Mouse (Mus musculus) neural tube, embryonic 15.5 days (tissue): Measurements from ENCODE around the gene Msx1. TPM values are rescaled to one million over a fixed set of nuclear protein-coding genes. Genes with fewer than 3 reads are reported as not detected.
A peak's percentile ranks its signal among the peaks of the same experiment; 100 is the strongest.

Experiments used
- ATAC-seq: fragments of 200-750 bp; cut with Nextera tagmentation; 2 replicates; pipeline ENCODE4 v1.8.0; 2017; ENCODE audit warnings: mild to moderate bottlenecking, moderate TSS enrichment, moderate library complexity; ENCODE audit not compliant: low FRiP score
- H3K27ac ChIP-seq: fragments of 300-500 bp; sonication (generic); replicated peaks from 2 replicates; pipeline ENCODE4 v1.5.1; 2015; ENCODE audit warnings: mild to moderate bottlenecking, inconsistent platforms
- H3K27me3 ChIP-seq: fragments of 300-500 bp; sonication (generic); replicated peaks from 2 replicates; pipeline ENCODE4 v1.6.1; 2015; ENCODE audit warnings: inconsistent platforms
- H3K36me3 ChIP-seq: fragments of 300-500 bp; sonication (generic); 2 replicates; pipeline ENCODE4 v1.6.1; 2015; ENCODE audit warnings: inconsistent platforms
- H3K4me1 ChIP-seq: fragments of 300-500 bp; sonication (generic); 2 replicates; pipeline ENCODE4 v1.6.1; 2015; ENCODE audit warnings: inconsistent platforms
- H3K4me2 ChIP-seq: fragments of 300-500 bp; sonication (generic); 2 replicates; pipeline ENCODE4 v1.6.1; 2015; ENCODE audit warnings: inconsistent platforms, mild to moderate bottlenecking, moderate library complexity
- H3K4me3 ChIP-seq: fragments of 300-500 bp; sonication (generic); replicated peaks from 2 replicates; pipeline ENCODE4 v1.5.1; 2015; ENCODE audit warnings: mild to moderate bottlenecking, inconsistent platforms
- H3K9ac ChIP-seq: fragments of 300-500 bp; sonication (generic); replicated peaks from 2 replicates; pipeline ENCODE4 v1.6.1; 2015; ENCODE audit warnings: mild to moderate bottlenecking, inconsistent platforms
- H3K9me3 ChIP-seq: fragments of 300-500 bp; sonication (generic); replicated peaks from 2 replicates; pipeline ENCODE4 v1.6.1; 2016; ENCODE audit warnings: inconsistent platforms
- WGBS: fragments of 180-500 bp; shearing (Covaris S2); methylation state at CpG from one replicate; pipeline ENCODE4 v1.1.7; 2015; ENCODE audit warnings: mixed read lengths; 5-methylcytosine and 5-hydroxymethylcytosine counted together
- polyA plus RNA-seq: library from polyadenylated mRNA; unstranded; fragments of >200 nt; fragmentation: Nextera tagmentation; extraction: Ambion mirVana; gene quantifications from 2 replicates; pipeline ENCODE4 v1.2.1, GENCODE M21; 2015

Gene Msx1
- polyA plus RNA-seq, 1 experiment from 2014 or later, result 15.4 TPM

- peaks cover 3% of the 10 kb centered on the region; the same call in 1 of the 2 replicates for H3K27me3 ChIP-seq
- no peak for ATAC-seq
- WGBS, result 36% methylated on average over 8 of the region's 8 CpGs
- no peak overlapping the region for H3K4me3 ChIP-seq
- H3K4me2 ChIP-seq, result no peak overlapping the region
- H3K4me1 ChIP-seq, result no peaks in the 10 kb centered on the region
- H3K27ac ChIP-seq, result no peak overlapping the region
- H3K9me3 ChIP-seq, result no peaks in the 10 kb centered on the region
- no peak overlapping the region for H3K9ac ChIP-seq
- no peaks in the 10 kb centered on the region for H3K36me3 ChIP-seq
These were observed 41.1 kb downstream of the Msx1 start for GRCm38 (mm10) chr5:37783306-37783705.

GRCm38 (mm10) chr5:37775681-37776080 is 48.7 kb downstream of the Msx1 start:
- no peaks in the 10 kb centered on the region for H3K4me1 ChIP-seq
- H3K9me3 ChIP-seq, result no peaks in the 10 kb centered on the region
- ATAC-seq, result peak; percentile 11; the same call in 1 of the 2 replicates
- peaks cover 30% of the 10 kb centered on the region for H3K27me3 ChIP-seq
- no peak overlapping the region for H3K9ac ChIP-seq
- 54% methylated on average over 5 of the region's 5 CpGs for WGBS
- no peak overlapping the region for H3K27ac ChIP-seq
- no peak overlapping the region for H3K4me2 ChIP-seq
- H3K36me3 ChIP-seq, result no peaks in the 10 kb centered on the region
- no peak overlapping the region for H3K4me3 ChIP-seq

GRCm38 (mm10) chr5:37774011-37774410 is 50.4 kb downstream of the Msx1 start:
- no peak overlapping the region for H3K4me3 ChIP-seq
- H3K4me1 ChIP-seq, result peaks cover 6% of the 10 kb centered on the region
- H3K27ac ChIP-seq, result no peak overlapping the region
- H3K4me2 ChIP-seq, result no peak overlapping the region
- H3K9me3 ChIP-seq, result no peaks in the 10 kb centered on the region
- no peak overlapping the region for H3K9ac ChIP-seq
- H3K27me3 ChIP-seq, result peaks cover 30% of the 10 kb centered on the region
- H3K36me3 ChIP-seq, result no peaks in the 10 kb centered on the region
- no peak for ATAC-seq
- WGBS, result 84% methylated on average over 4 of the region's 4 CpGs

GRCm38 (mm10) chr5:37770870-37771269 is 53.5 kb downstream of the Msx1 start:
- Histone ChIP-seq H3K27ac (no peak overlapping the region), H3K27me3 (peaks cover 42% of the 10 kb centered on the region)
- WGBS, result 89% methylated on average over 6 of the region's 6 CpGs

More at GRCm38 (mm10) chr5:37770870-37771269, 53.5 kb downstream of the Msx1 start:
- Histone ChIP-seq H3K36me3 (no peaks in the 10 kb centered on the region), H3K9me3 (no peaks in the 10 kb centered on the region), H3K4me3 (no peak overlapping the region), H3K4me1 (peaks cover 12% of the 10 kb centered on the region), H3K9ac (no peak overlapping the region), H3K4me2 (no peak overlapping the region)
- no peak for ATAC-seq

Other genes with a start within 250 kb of the Msx1 start
- gene Stk32b, start 107.4 kb downstream of the Msx1 start, polyA plus RNA-seq, result 32.7 and 36.5 TPM in 2 replicates
- 2.4 and 4.9 TPM in 2 replicates for gene Cytl1, start 89.1 kb downstream of the Msx1 start, polyA plus RNA-seq
- 35.0 and 37.1 TPM in 2 replicates for gene Stx18, start 214.2 kb upstream of the Msx1 start, polyA plus RNA-seq